Mouse (Mus musculus): ENCODE measurements around the gene Ppm1h.

GRCm38 (mm10) chr10:122746211-122746610 lies 67.6 kb downstream of the Ppm1h start:
- TF ChIP-seq CTCF (IDR thresholded peaks at IDR 0.05; ENCODE audit: low read depth), result no peak
- TF ChIP-seq EP300 (IDR thresholded peaks at IDR 0.05; ENCODE audit: low read depth), result no peak
